Mouse (Mus musculus) brain, embryonic 14.5 days (tissue): Measurements from ENCODE around the gene Npas3.

Experiments used
- CTCF ChIP-seq: fragments of 200-500 bp; IDR thresholded peaks from 2 replicates; pipeline ENCODE4 v1.5.1; 2012; ENCODE audit warnings: inconsistent platforms, mild to moderate bottlenecking, moderate library complexity, borderline replicate concordance; ENCODE audit not compliant: insufficient read depth, insufficient read length; ENCODE audit errors: extremely low read depth
- POLR2A ChIP-seq: fragments of 200-500 bp; IDR thresholded peaks from 2 replicates; pipeline ENCODE4 v1.6.1; 2012; ENCODE audit warnings: mild to moderate bottlenecking, inconsistent platforms, borderline replicate concordance; ENCODE audit not compliant: poor library complexity, insufficient read depth, insufficient read length, severe bottlenecking; ENCODE audit errors: extremely low read depth

GRCm38 (mm10) chr12:54005546-54005945 is 757.1 kb downstream of the Npas3 start:
- TF ChIP-seq CTCF = no peak
- no peak for TF ChIP-seq POLR2A
